ENCODE assay signal across 8 mouse cellular contexts in genomic region chr14:54617152-54617896, GRCm38 (mm10). TPM values are rescaled to one million over a fixed set of nuclear protein-coding genes. Genes with fewer than 3 reads are reported as not detected.
DNase-seq lines count a peak whose midpoint lies in the region; ATAC-seq and TF ChIP-seq lines count a peak whose summit lies in the region.

No protein-coding gene starts in this region.

- no peak for TF ChIP-seq POLR2A in small intestine, adult 2 months (IDR thresholded peaks at IDR 0.05; ENCODE audit: low read depth, low read length)

- no peak for DNase-seq in left cerebral cortex, adult 2 months (ENCODE audit: extremely low spot score in 1 of 2, low spot score in 2 of 2)
- no peak for DNase-seq in left cerebral cortex, postnatal 25 days (ENCODE audit: low spot score in 2 of 2)
- peak; percentile 81 for DNase-seq in R1 (ENCODE audit: low read depth, low spot score)
- DNase-seq in liver, embryonic 11.5 days (ENCODE audit: low spot score), result peak; percentile 71
- no peak for DNase-seq in gastrocnemius, postnatal 10 days
- no peak for DNase-seq in frontal cortex, postnatal 10 days (ENCODE audit: low spot score in 2 of 2)

- no peaks in the 10 kb centered on the region for H3K9me3 ChIP-seq in forebrain, embryonic 13.5 days (replicated peaks)
- no peaks in the 10 kb centered on the region for H3K9me3 ChIP-seq in liver, embryonic 11.5 days (ENCODE audit: control insufficient read depth, low read length)

- peak; percentile 57 for ATAC-seq in forebrain, embryonic 13.5 days
- ATAC-seq in liver, embryonic 11.5 days (replicated peaks; ENCODE audit: low FRiP score), result peak; percentile 51

- 2% methylated on average over 38 of the region's 38 CpGs for WGBS in forebrain, embryonic 13.5 days
- WGBS in liver, embryonic 11.5 days, result 2% methylated on average over 38 of the region's 38 CpGs
- WGBS in small intestine, adult 2 months, result 2% methylated on average over 38 of the region's 38 CpGs

- H3K4me1 ChIP-seq in forebrain, embryonic 13.5 days, result peaks cover 19% of the 10 kb centered on the region
- peaks cover 6% of the 10 kb centered on the region for H3K4me1 ChIP-seq in liver, embryonic 11.5 days (replicated peaks; ENCODE audit: control insufficient read depth, insufficient read depth, low read length)
- H3K4me1 ChIP-seq in small intestine, adult 2 months (ENCODE audit: control insufficient read depth, insufficient read depth, insufficient read length, low read length), result no peaks in the 10 kb centered on the region

- intact Hi-C loops in left cerebral cortex, adult 2 months (cut with DNase I), result no loop called here
- intact Hi-C loops in left cerebral cortex, postnatal 25 days (cut with DNase I), result no loop called here

- peak overlapping the region; percentile 88 for H3K9ac ChIP-seq in forebrain, embryonic 13.5 days
- H3K9ac ChIP-seq in liver, embryonic 11.5 days (ENCODE audit: low read depth, low read length), result peak overlapping the region; percentile 80

- TF ChIP-seq CTCF in left cerebral cortex, adult 2 months (IDR thresholded peaks at IDR 0.05), result peak; percentile 18
- TF ChIP-seq CTCF in small intestine, adult 2 months (IDR thresholded peaks at IDR 0.05; ENCODE audit: extremely low read depth, insufficient read length, insufficient replicate concordance, low read depth, low read length), result no peak

- peak overlapping the region; percentile 78 for H3K4me2 ChIP-seq in forebrain, embryonic 13.5 days
- peak overlapping the region; percentile 77 for H3K4me2 ChIP-seq in liver, embryonic 11.5 days

- H3K4me3 ChIP-seq in left cerebral cortex, adult 2 months, result peak overlapping the region; percentile 76
- peak overlapping the region; percentile 84 for H3K4me3 ChIP-seq in forebrain, embryonic 13.5 days
- H3K4me3 ChIP-seq in liver, embryonic 11.5 days (ENCODE audit: low read depth, low read length), result peak overlapping the region; percentile 71
- H3K4me3 ChIP-seq in small intestine, adult 2 months (ENCODE audit: low read depth, low read length), result peak overlapping the region; percentile 80

- peak overlapping the region; percentile 96 for H3K27ac ChIP-seq in left cerebral cortex, adult 2 months
- H3K27ac ChIP-seq in forebrain, embryonic 13.5 days, result peak overlapping the region; percentile 63
- peak overlapping the region; percentile 69 for H3K27ac ChIP-seq in liver, embryonic 11.5 days (ENCODE audit: low read depth, low read length)
- H3K27ac ChIP-seq in small intestine, adult 2 months (ENCODE audit: insufficient read depth, low read depth, low read length), result no peak overlapping the region

- H3K27me3 ChIP-seq in forebrain, embryonic 13.5 days, result no peaks in the 10 kb centered on the region
- no peaks in the 10 kb centered on the region for H3K27me3 ChIP-seq in liver, embryonic 11.5 days (replicated peaks; ENCODE audit: control insufficient read depth, insufficient read depth, low read length)
- no peaks in the 10 kb centered on the region for H3K27me3 ChIP-seq in small intestine, adult 2 months (ENCODE audit: control insufficient read depth, insufficient read depth, low read length)

- peaks cover 37% of the 10 kb centered on the region for H3K36me3 ChIP-seq in forebrain, embryonic 13.5 days (ENCODE audit: poor library complexity, severe bottlenecking)
- H3K36me3 ChIP-seq in liver, embryonic 11.5 days (ENCODE audit: control insufficient read depth, insufficient read depth, low read length), result peaks cover 21% of the 10 kb centered on the region
- peaks cover 21% of the 10 kb centered on the region for H3K36me3 ChIP-seq in small intestine, adult 2 months (ENCODE audit: control insufficient read depth, insufficient read depth, low read length)

RNA-seq across cellular contexts. Expression of gene Psmb5, which starts 0.5 kb away (rescaled TPM):
- total RNA-seq in left cerebral cortex, adult 2 months (2021), result 100 to 1,000 TPM; 166 to 167 TPM
- total RNA-seq in left cerebral cortex, postnatal 25 days (2021), result 100 to 1,000 TPM; 164 to 182 TPM
- 462 and 492 TPM in 2 replicates for polyA plus RNA-seq in forebrain, embryonic 13.5 days (2015; fragmentation: Nextera tagmentation; extraction: Ambion mirVana)
- polyA plus RNA-seq in liver, embryonic 11.5 days (2014; fragmentation: Nextera tagmentation; extraction: Ambion mirVana), result 411 and 417 TPM in 2 replicates
- polyA plus RNA-seq in small intestine, adult 2 months (2012; rRNA removed), result 122 and 160 TPM in 2 replicates
- total RNA-seq in gastrocnemius, postnatal 10 days (2021), result 100 to 1,000 TPM; 183 to 207 TPM

RNA-seq across cellular contexts. Expression of gene Psmb11, which starts 3.9 kb away (rescaled TPM):
- not detected for total RNA-seq in left cerebral cortex, adult 2 months (2021)
- under 1 TPM in 1 of 2 experiments, not detected in 1; 0.07 TPM for total RNA-seq in left cerebral cortex, postnatal 25 days (2021)
- polyA plus RNA-seq in forebrain, embryonic 13.5 days (2015; fragmentation: Nextera tagmentation; extraction: Ambion mirVana), result 0.04 TPM in 1 of 2 replicates, not detected in the other
- polyA plus RNA-seq in liver, embryonic 11.5 days (2014; fragmentation: Nextera tagmentation; extraction: Ambion mirVana), result not detected in 2 replicates
- not detected in 2 replicates for polyA plus RNA-seq in small intestine, adult 2 months (2012; rRNA removed)
- total RNA-seq in gastrocnemius, postnatal 10 days (2021), result not detected

RNA-seq across cellular contexts. Expression of gene 4931414P19Rik, which starts 11.5 kb away (rescaled TPM):
- total RNA-seq in left cerebral cortex, adult 2 months (2021), result 1 to 10 TPM; 8.3 to 9.0 TPM
- 10 to 100 TPM in 1 of 2 experiments, 1 to 10 TPM in 1; 8.9 to 10.4 TPM for total RNA-seq in left cerebral cortex, postnatal 25 days (2021)
- polyA plus RNA-seq in forebrain, embryonic 13.5 days (2015; fragmentation: Nextera tagmentation; extraction: Ambion mirVana), result 8.3 and 9.4 TPM in 2 replicates
- 5.6 and 5.8 TPM in 2 replicates for polyA plus RNA-seq in liver, embryonic 11.5 days (2014; fragmentation: Nextera tagmentation; extraction: Ambion mirVana)
- 2.3 and 5.6 TPM in 2 replicates for polyA plus RNA-seq in small intestine, adult 2 months (2012; rRNA removed)
- 1 to 10 TPM; 3.1 to 5.1 TPM for total RNA-seq in gastrocnemius, postnatal 10 days (2021)

RNA-seq across cellular contexts. Expression of gene Gm17606, which starts 23.4 kb away (rescaled TPM):
- total RNA-seq in left cerebral cortex, adult 2 months (2021), result not detected
- total RNA-seq in left cerebral cortex, postnatal 25 days (2021), result not detected
- not detected in 2 replicates for polyA plus RNA-seq in forebrain, embryonic 13.5 days (2015; fragmentation: Nextera tagmentation; extraction: Ambion mirVana)
- polyA plus RNA-seq in liver, embryonic 11.5 days (2014; fragmentation: Nextera tagmentation; extraction: Ambion mirVana), result not detected in 2 replicates
- polyA plus RNA-seq in small intestine, adult 2 months (2012; rRNA removed), result not detected in 2 replicates
- total RNA-seq in gastrocnemius, postnatal 10 days (2021), result not detected

RNA-seq across cellular contexts. Expression of gene Cdh24, which starts 23.8 kb away (rescaled TPM):
- total RNA-seq in left cerebral cortex, adult 2 months (2021), result 10 to 100 TPM in 1 of 2 experiments, 1 to 10 TPM in 1; 8.2 to 11.3 TPM
- 10 to 100 TPM in 1 of 2 experiments, 1 to 10 TPM in 1; 8.0 to 11.1 TPM for total RNA-seq in left cerebral cortex, postnatal 25 days (2021)
- 7.1 and 8.0 TPM in 2 replicates for polyA plus RNA-seq in forebrain, embryonic 13.5 days (2015; fragmentation: Nextera tagmentation; extraction: Ambion mirVana)
- 1.7 and 1.9 TPM in 2 replicates for polyA plus RNA-seq in liver, embryonic 11.5 days (2014; fragmentation: Nextera tagmentation; extraction: Ambion mirVana)
- polyA plus RNA-seq in small intestine, adult 2 months (2012; rRNA removed), result 3.1 and 4.6 TPM in 2 replicates
- total RNA-seq in gastrocnemius, postnatal 10 days (2021), result 1 to 10 TPM in 1 of 2 experiments, under 1 TPM in 1; 0.96 to 1.8 TPM

Comparison
In these comparisons a context has a peak if more than half of its experiments do, and no peak if none do; other contexts are left out.
1. DNase-seq: peak in R1 (single experiment) and liver, embryonic 11.5 days (single experiment); none in left cerebral cortex, adult 2 months (0 of 2), left cerebral cortex, postnatal 25 days (0 of 2), gastrocnemius, postnatal 10 days (single experiment) and frontal cortex, postnatal 10 days (0 of 2).
2. Peak in every context shown above with its lines, with median percentiles within 50 percentile points of each other: H3K4me3 ChIP-seq.